Mouse (Mus musculus): Measurements from ENCODE around the gene Tent4b. TPM values are rescaled to one million over a fixed set of nuclear protein-coding genes. Genes with fewer than 3 reads are reported as not detected.

Gene Tent4b
- polyA plus RNA-seq, 1 experiment from 2014 or later: 18.8 TPM

GRCm38 (mm10) chr8:88269107-88269875, 70.3 kb downstream of the Tent4b start:
- H3K27me3 ChIP-seq (ENCODE audit: control insufficient read depth, insufficient read depth, low read length): 0 out of 2 replicates have a peak, but pooled peaks cover 3% of the 10 kb centered on the region
- H3K4me2 ChIP-seq (ENCODE audit: low read depth, low read length): no peak overlapping the region
- H3K27ac ChIP-seq (ENCODE audit: low read depth, low read length): no peak overlapping the region
- WGBS: 70% methylated on average over 7 of the region's 7 CpGs
- H3K4me3 ChIP-seq (ENCODE audit: low read depth, low read length): no peak overlapping the region
- H3K4me1 ChIP-seq (ENCODE audit: control insufficient read depth, insufficient read depth, low read length): peaks cover 8% of the 10 kb centered on the region; the same call in 1 of the 2 replicates
- H3K9me3 ChIP-seq (ENCODE audit: control insufficient read depth, low read length): no peaks in the 10 kb centered on the region
- no peak for ATAC-seq (ENCODE audit: low read depth)
- H3K9ac ChIP-seq (replicated peaks; ENCODE audit: low read depth, low read length): no peak overlapping the region
- H3K36me3 ChIP-seq (ENCODE audit: control insufficient read depth, insufficient read depth, low read length): no peaks in the 10 kb centered on the region

DNA sequence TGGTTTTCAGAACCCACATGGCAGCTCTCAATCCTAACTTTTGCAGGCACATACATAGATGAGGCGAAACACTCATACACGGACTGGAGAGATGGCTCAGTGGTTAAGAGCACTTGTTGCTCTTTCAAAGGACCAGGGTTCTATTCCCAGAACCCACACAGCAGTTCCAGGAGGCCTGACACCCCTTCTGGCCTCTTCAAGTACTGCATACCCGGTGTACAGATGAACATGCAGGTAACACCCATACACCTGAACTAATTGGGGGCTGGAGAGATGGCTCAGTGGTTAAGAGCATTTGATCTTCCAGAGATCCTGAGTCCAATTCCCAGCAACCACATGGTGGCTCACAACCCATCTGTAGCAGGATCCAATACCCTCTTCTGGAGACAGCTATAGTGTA, 71.1 kb downstream of the Tent4b start:
- Histone ChIP-seq H3K9ac (replicated peaks; ENCODE audit: low read depth, low read length) (no peak overlapping the region), H3K4me3 (ENCODE audit: low read depth, low read length) (no peak overlapping the region), H3K9me3 (ENCODE audit: control insufficient read depth, low read length) (no peaks in the 10 kb centered on the region), H3K27ac (ENCODE audit: low read depth, low read length) (no peak overlapping the region), H3K27me3 (ENCODE audit: control insufficient read depth, insufficient read depth, low read length) (0 out of 2 replicates have a peak, but pooled peaks cover 3% of the 10 kb centered on the region), H3K36me3 (ENCODE audit: control insufficient read depth, insufficient read depth, low read length) (no peaks in the 10 kb centered on the region), H3K4me2 (ENCODE audit: low read depth, low read length) (no peak overlapping the region), H3K4me1 (ENCODE audit: control insufficient read depth, insufficient read depth, low read length) (peaks cover 8% of the 10 kb centered on the region; the same call in 1 of the 2 replicates)
- no peak for ATAC-seq (ENCODE audit: low read depth)
- 75% methylated on average over 3 of the region's 3 CpGs for WGBS

DNA sequence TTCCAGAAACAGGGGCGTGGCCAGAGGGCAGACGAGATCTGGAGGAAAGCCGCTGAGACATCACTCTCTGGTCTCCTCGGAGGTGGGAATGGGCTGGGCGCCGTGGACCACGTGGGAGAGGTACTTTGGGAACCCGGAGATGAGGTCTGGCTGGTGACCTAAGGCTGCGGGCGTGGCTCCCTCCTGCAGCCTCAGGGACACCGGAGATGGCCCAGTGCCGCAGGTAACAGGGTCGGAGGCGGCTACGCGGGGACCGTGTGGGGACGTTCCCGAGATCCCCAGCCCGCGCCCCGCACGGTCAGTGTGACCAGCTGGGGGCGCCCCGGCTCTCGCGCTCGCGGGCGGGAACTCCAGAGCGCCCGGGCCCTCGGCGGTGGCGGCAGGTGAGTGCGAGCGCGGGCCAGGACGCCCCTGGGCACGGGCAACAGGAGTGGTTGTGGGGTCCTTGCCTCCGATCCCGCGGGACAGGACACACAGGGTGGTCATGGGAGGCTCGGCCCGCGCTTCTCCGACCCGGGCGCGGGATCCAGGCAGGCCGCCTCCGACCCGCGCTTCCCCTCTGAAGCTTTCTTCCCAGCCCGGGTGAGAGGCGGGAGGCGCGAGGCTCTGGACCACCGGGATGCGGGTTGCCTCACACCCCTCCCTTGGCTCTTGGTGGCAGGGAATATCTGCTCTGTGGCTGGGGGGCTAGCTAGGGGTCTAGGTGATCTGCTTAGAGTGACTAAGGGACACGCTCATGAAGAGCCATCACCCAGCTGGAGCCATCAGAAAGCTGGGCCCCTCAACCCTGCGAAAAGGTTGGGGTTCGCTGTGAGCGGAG, 73.4 kb downstream of the Tent4b start, which contains the start of gene Adcy7:
Gene Adcy7 (plus strand): TSS at position 173 of the 820 bp plus-strand sequence.
- 0 out of 2 replicates have a peak, but pooled peaks cover 3% of the 10 kb centered on the region for H3K27me3 ChIP-seq (ENCODE audit: control insufficient read depth, insufficient read depth, low read length)
- peaks cover 8% of the 10 kb centered on the region; the same call in 1 of the 2 replicates for H3K4me1 ChIP-seq (ENCODE audit: control insufficient read depth, insufficient read depth, low read length)
- no peaks in the 10 kb centered on the region for H3K9me3 ChIP-seq (ENCODE audit: control insufficient read depth, low read length)
- H3K27ac ChIP-seq (ENCODE audit: low read depth, low read length): no peak within 1 kb of the TSS
- peak within 1 kb of the TSS; percentile 42 for H3K4me3 ChIP-seq (ENCODE audit: low read depth, low read length)
- no peaks in the 10 kb centered on the region for H3K36me3 ChIP-seq (ENCODE audit: control insufficient read depth, insufficient read depth, low read length)
- peak within 1 kb of the TSS; percentile 96 for H3K4me2 ChIP-seq (ENCODE audit: low read depth, low read length)
- ATAC-seq (ENCODE audit: low read depth): peak; percentile 58; the same call in 1 of the 2 replicates
- WGBS: 3% methylated on average over 64 of the region's 64 CpGs
- peak within 1 kb of the TSS; percentile 54 for H3K9ac ChIP-seq (replicated peaks; ENCODE audit: low read depth, low read length)

GRCm38 (mm10) chr8:88273051-88273430, 74.0 kb downstream of the Tent4b start:
- peak overlapping the region; percentile 42; the same call in 1 of the 2 replicates for H3K4me3 ChIP-seq (ENCODE audit: low read depth, low read length)
- 0 out of 2 replicates have a peak, but pooled peaks cover 3% of the 10 kb centered on the region for H3K27me3 ChIP-seq (ENCODE audit: control insufficient read depth, insufficient read depth, low read length)
- H3K36me3 ChIP-seq (ENCODE audit: control insufficient read depth, insufficient read depth, low read length): no peaks in the 10 kb centered on the region
- no peak overlapping the region for H3K27ac ChIP-seq (ENCODE audit: low read depth, low read length)
- H3K4me2 ChIP-seq (ENCODE audit: low read depth, low read length): peak overlapping the region; percentile 96; the same call in 1 of the 2 replicates
- ATAC-seq (ENCODE audit: low read depth): no peak
- WGBS: 68% methylated on average over 7 of the region's 7 CpGs
- peaks cover 8% of the 10 kb centered on the region; the same call in 1 of the 2 replicates for H3K4me1 ChIP-seq (ENCODE audit: control insufficient read depth, insufficient read depth, low read length)
- peak overlapping the region; percentile 54; the same call in 1 of the 2 replicates for H3K9ac ChIP-seq (replicated peaks; ENCODE audit: low read depth, low read length)
- H3K9me3 ChIP-seq (ENCODE audit: control insufficient read depth, low read length): no peaks in the 10 kb centered on the region

DNA sequence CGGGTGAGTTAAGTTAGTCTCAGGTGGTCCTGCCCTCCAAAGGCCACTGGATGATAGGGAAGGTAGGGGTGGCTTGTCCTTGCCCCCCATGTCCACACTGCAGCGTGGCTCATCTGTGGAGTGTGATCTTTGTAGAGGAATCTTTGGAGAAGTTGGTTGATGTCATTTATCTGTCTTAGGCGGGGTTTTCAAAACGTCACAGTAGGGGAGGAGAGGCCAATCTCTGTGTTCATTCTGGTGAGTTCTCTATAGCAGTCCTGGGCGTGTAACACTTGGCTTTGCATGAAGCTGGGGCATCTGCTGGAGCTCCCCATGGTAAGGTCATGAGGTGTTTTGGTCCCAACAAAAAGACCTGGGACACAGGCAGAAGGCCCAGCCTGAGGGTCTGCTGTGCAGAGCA, 75.1 kb downstream of the Tent4b start:
- H3K27ac ChIP-seq (ENCODE audit: low read depth, low read length): no peak overlapping the region
- ATAC-seq (ENCODE audit: low read depth): no peak
- WGBS: 84% methylated on average over 5 of the region's 5 CpGs
- no peaks in the 10 kb centered on the region for H3K9me3 ChIP-seq (ENCODE audit: control insufficient read depth, low read length)
- no peak overlapping the region for H3K4me2 ChIP-seq (ENCODE audit: low read depth, low read length)
- 0 out of 2 replicates have a peak, but pooled peaks cover 3% of the 10 kb centered on the region for H3K27me3 ChIP-seq (ENCODE audit: control insufficient read depth, insufficient read depth, low read length)
- no peak overlapping the region for H3K4me3 ChIP-seq (ENCODE audit: low read depth, low read length)
- no peaks in the 10 kb centered on the region for H3K36me3 ChIP-seq (ENCODE audit: control insufficient read depth, insufficient read depth, low read length)
- H3K9ac ChIP-seq (replicated peaks; ENCODE audit: low read depth, low read length): no peak overlapping the region
- H3K4me1 ChIP-seq (ENCODE audit: control insufficient read depth, insufficient read depth, low read length): peaks cover 8% of the 10 kb centered on the region; the same call in 1 of the 2 replicates

DNA sequence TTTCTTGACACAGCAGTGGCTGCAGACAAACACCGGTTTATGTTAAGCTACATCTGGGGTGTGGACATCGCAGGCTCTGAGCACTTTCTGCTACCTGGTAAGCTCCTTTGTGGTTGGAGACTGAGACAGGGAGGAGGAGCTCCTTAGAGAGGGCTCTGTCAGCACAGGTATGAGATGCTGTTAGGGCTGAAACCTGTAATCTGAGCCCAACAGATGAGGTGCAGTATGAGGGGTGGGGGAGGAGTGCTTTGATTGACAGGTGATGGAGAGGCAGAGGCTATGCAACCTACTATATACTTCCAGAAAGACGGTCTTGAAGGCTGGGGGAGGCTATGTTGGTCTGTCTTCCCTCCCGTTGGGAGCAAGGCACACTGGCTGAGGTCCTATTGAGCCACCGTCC, 80.2 kb downstream of the Tent4b start:
- no peak overlapping the region for H3K27ac ChIP-seq (ENCODE audit: low read depth, low read length)
- no peak overlapping the region for H3K4me3 ChIP-seq (ENCODE audit: low read depth, low read length)
- WGBS: 58% methylated on average over 5 of the region's 5 CpGs
- no peaks in the 10 kb centered on the region for H3K36me3 ChIP-seq (ENCODE audit: control insufficient read depth, insufficient read depth, low read length)
- H3K4me2 ChIP-seq (ENCODE audit: low read depth, low read length): no peak overlapping the region
- no peaks in the 10 kb centered on the region for H3K4me1 ChIP-seq (ENCODE audit: control insufficient read depth, insufficient read depth, low read length)
- no peak overlapping the region for H3K9ac ChIP-seq (replicated peaks; ENCODE audit: low read depth, low read length)
- ATAC-seq (ENCODE audit: low read depth): no peak
- H3K9me3 ChIP-seq (ENCODE audit: control insufficient read depth, low read length): no peaks in the 10 kb centered on the region
- H3K27me3 ChIP-seq (ENCODE audit: control insufficient read depth, insufficient read depth, low read length): no peaks in the 10 kb centered on the region

DNA sequence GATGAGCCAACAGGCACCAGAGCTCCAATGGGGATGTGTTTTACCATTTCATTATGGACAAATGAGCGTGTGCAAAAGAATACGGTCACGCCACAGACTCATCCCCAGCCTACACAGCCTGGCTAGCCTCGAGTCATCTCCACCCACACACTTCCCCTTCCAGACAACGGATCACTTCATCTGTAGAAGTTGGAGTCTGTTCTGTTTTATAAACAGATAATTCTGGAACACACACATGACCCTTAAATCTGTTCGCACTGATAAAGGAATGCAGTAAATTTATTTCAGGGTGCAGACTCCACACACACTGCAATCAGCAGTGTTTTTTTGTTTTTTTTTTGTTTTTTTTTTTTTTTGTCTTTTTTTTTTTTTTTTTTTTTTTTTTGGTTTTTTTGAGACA, 80.7 kb downstream of the Tent4b start:
- WGBS: 89% methylated on average over 6 of the region's 6 CpGs

GRCm38 (mm10) chr8:88280904-88281303, 81.9 kb downstream of the Tent4b start:
- Histone ChIP-seq H3K4me3 (ENCODE audit: low read depth, low read length) (no peak overlapping the region), H3K36me3 (ENCODE audit: control insufficient read depth, insufficient read depth, low read length) (no peaks in the 10 kb centered on the region), H3K4me2 (ENCODE audit: low read depth, low read length) (no peak overlapping the region), H3K27me3 (ENCODE audit: control insufficient read depth, insufficient read depth, low read length) (no peaks in the 10 kb centered on the region), H3K27ac (ENCODE audit: low read depth, low read length) (no peak overlapping the region), H3K4me1 (ENCODE audit: control insufficient read depth, insufficient read depth, low read length) (no peaks in the 10 kb centered on the region), H3K9ac (replicated peaks; ENCODE audit: low read depth, low read length) (no peak overlapping the region), H3K9me3 (ENCODE audit: control insufficient read depth, low read length) (no peaks in the 10 kb centered on the region)
- WGBS: 88% methylated on average over 7 of the region's 7 CpGs
- no peak for ATAC-seq (ENCODE audit: low read depth)

More for the DNA sequence above, 80.7 kb downstream of the Tent4b start:
- Histone ChIP-seq H3K4me1 (ENCODE audit: control insufficient read depth, insufficient read depth, low read length) (no peaks in the 10 kb centered on the region), H3K9me3 (ENCODE audit: control insufficient read depth, low read length) (no peaks in the 10 kb centered on the region), H3K4me3 (ENCODE audit: low read depth, low read length) (no peak overlapping the region), H3K27me3 (ENCODE audit: control insufficient read depth, insufficient read depth, low read length) (no peaks in the 10 kb centered on the region), H3K36me3 (ENCODE audit: control insufficient read depth, insufficient read depth, low read length) (no peaks in the 10 kb centered on the region), H3K9ac (replicated peaks; ENCODE audit: low read depth, low read length) (no peak overlapping the region), H3K27ac (ENCODE audit: low read depth, low read length) (no peak overlapping the region), H3K4me2 (ENCODE audit: low read depth, low read length) (no peak overlapping the region)
- ATAC-seq (ENCODE audit: low read depth): no peak

All from neural tube, embryonic 14.5 days (tissue).